Mouse (Mus musculus): Measurements from ENCODE around the gene Duxbl1. TPM values are rescaled to one million over a fixed set of nuclear protein-coding genes. Genes with fewer than 3 reads are reported as not detected.

Duxbl1 gene
- total and polyA plus RNA-seq, 3 experiments = not detected

Other genes with a start within 250 kb of the Duxbl1 start
- gene Zcchc24, start 209.5 kb upstream of the Duxbl1 start, total RNA-seq (2012; rRNA removed) = 1.8 and 2.3 TPM in 2 replicates
- gene Zcchc24, start 209.5 kb upstream of the Duxbl1 start, polyA plus RNA-seq (2012; ENCODE audit: insufficient read depth in 1 of 2, insufficient read length in 2 of 2, low read depth in 1 of 2, low replicate concordance in 2 of 2, missing spikeins in 1 of 2) = 1 to 10 TPM in 1 of 2 experiments, not detected in 1; 8.7 TPM
- gene Anxa11, start 136.4 kb upstream of the Duxbl1 start, total RNA-seq (2012; rRNA removed) = 7.3 and 7.6 TPM in 2 replicates
- gene Anxa11, start 136.4 kb upstream of the Duxbl1 start, polyA plus RNA-seq (2012; ENCODE audit: insufficient read depth in 1 of 2, insufficient read length in 2 of 2, low read depth in 1 of 2, low replicate concordance in 2 of 2, missing spikeins in 1 of 2) = 10 to 100 TPM in 1 of 2 experiments, not detected in 1; 40.5 TPM
- gene Plac9a, start 75.5 kb upstream of the Duxbl1 start, total RNA-seq (2012; rRNA removed) = not detected in 2 replicates
- not detected for gene Plac9a, start 75.5 kb upstream of the Duxbl1 start, polyA plus RNA-seq (2012; ENCODE audit: insufficient read depth in 1 of 2, insufficient read length in 2 of 2, low read depth in 1 of 2, low replicate concordance in 2 of 2, missing spikeins in 1 of 2)
- gene Tmem254a, start 50.9 kb upstream of the Duxbl1 start, total RNA-seq (2012; rRNA removed) = 0.69 and 0.81 TPM in 2 replicates
- 1 to 10 TPM in 1 of 2 experiments, not detected in 1; 1.8 TPM for gene Tmem254a, start 50.9 kb upstream of the Duxbl1 start, polyA plus RNA-seq (2012; ENCODE audit: insufficient read depth in 1 of 2, insufficient read length in 2 of 2, low read depth in 1 of 2, low replicate concordance in 2 of 2, missing spikeins in 1 of 2)
- gene Cphx1, start 40.3 kb upstream of the Duxbl1 start, total RNA-seq (2012; rRNA removed) = not detected in 2 replicates
- gene Cphx1, start 40.3 kb upstream of the Duxbl1 start, polyA plus RNA-seq (2012; ENCODE audit: insufficient read depth in 1 of 2, insufficient read length in 2 of 2, low read depth in 1 of 2, low replicate concordance in 2 of 2, missing spikeins in 1 of 2) = not detected
- not detected in 2 replicates for gene Gm9780, start 64.1 kb downstream of the Duxbl1 start, total RNA-seq (2012; rRNA removed)
- not detected for gene Gm9780, start 64.1 kb downstream of the Duxbl1 start, polyA plus RNA-seq (2012; ENCODE audit: insufficient read depth in 1 of 2, insufficient read length in 2 of 2, low read depth in 1 of 2, low replicate concordance in 2 of 2, missing spikeins in 1 of 2)
- gene Tmem254c, start 88.8 kb downstream of the Duxbl1 start, total RNA-seq (2012; rRNA removed) = 10.4 and 12.1 TPM in 2 replicates
- gene Tmem254c, start 88.8 kb downstream of the Duxbl1 start, polyA plus RNA-seq (2012; ENCODE audit: insufficient read depth in 1 of 2, insufficient read length in 2 of 2, low read depth in 1 of 2, low replicate concordance in 2 of 2, missing spikeins in 1 of 2) = 10 to 100 TPM in 1 of 2 experiments, not detected in 1; 36.0 TPM
- gene Cphx2, start 102.9 kb downstream of the Duxbl1 start, total RNA-seq (2012; rRNA removed) = not detected in 2 replicates
- gene Cphx2, start 102.9 kb downstream of the Duxbl1 start, polyA plus RNA-seq (2012; ENCODE audit: insufficient read depth in 1 of 2, insufficient read length in 2 of 2, low read depth in 1 of 2, low replicate concordance in 2 of 2, missing spikeins in 1 of 2) = not detected
- not detected in 2 replicates for gene Cphx3, start 103.7 kb downstream of the Duxbl1 start, total RNA-seq (2012; rRNA removed)
- not detected for gene Cphx3, start 103.7 kb downstream of the Duxbl1 start, polyA plus RNA-seq (2012; ENCODE audit: insufficient read depth in 1 of 2, insufficient read length in 2 of 2, low read depth in 1 of 2, low replicate concordance in 2 of 2, missing spikeins in 1 of 2)
- not detected in 2 replicates for gene Duxbl2, start 139.8 kb downstream of the Duxbl1 start, total RNA-seq (2012; rRNA removed)
- not detected for gene Duxbl2, start 139.8 kb downstream of the Duxbl1 start, polyA plus RNA-seq (2012; ENCODE audit: insufficient read depth in 1 of 2, insufficient read length in 2 of 2, low read depth in 1 of 2, low replicate concordance in 2 of 2, missing spikeins in 1 of 2)
- not detected in 2 replicates for gene Plac9b, start 203.9 kb downstream of the Duxbl1 start, total RNA-seq (2012; rRNA removed)
- gene Plac9b, start 203.9 kb downstream of the Duxbl1 start, polyA plus RNA-seq (2012; ENCODE audit: insufficient read depth in 1 of 2, insufficient read length in 2 of 2, low read depth in 1 of 2, low replicate concordance in 2 of 2, missing spikeins in 1 of 2) = not detected
- 2.5 and 3.7 TPM in 2 replicates for gene Tmem254b, start 228.5 kb downstream of the Duxbl1 start, total RNA-seq (2012; rRNA removed)
- 1 to 10 TPM in 1 of 2 experiments, not detected in 1; 7.7 TPM for gene Tmem254b, start 228.5 kb downstream of the Duxbl1 start, polyA plus RNA-seq (2012; ENCODE audit: insufficient read depth in 1 of 2, insufficient read length in 2 of 2, low read depth in 1 of 2, low replicate concordance in 2 of 2, missing spikeins in 1 of 2)

All from MEL (cell line).